ENCODE assay signal across 12 mouse cellular contexts in the genomic region with DNA sequence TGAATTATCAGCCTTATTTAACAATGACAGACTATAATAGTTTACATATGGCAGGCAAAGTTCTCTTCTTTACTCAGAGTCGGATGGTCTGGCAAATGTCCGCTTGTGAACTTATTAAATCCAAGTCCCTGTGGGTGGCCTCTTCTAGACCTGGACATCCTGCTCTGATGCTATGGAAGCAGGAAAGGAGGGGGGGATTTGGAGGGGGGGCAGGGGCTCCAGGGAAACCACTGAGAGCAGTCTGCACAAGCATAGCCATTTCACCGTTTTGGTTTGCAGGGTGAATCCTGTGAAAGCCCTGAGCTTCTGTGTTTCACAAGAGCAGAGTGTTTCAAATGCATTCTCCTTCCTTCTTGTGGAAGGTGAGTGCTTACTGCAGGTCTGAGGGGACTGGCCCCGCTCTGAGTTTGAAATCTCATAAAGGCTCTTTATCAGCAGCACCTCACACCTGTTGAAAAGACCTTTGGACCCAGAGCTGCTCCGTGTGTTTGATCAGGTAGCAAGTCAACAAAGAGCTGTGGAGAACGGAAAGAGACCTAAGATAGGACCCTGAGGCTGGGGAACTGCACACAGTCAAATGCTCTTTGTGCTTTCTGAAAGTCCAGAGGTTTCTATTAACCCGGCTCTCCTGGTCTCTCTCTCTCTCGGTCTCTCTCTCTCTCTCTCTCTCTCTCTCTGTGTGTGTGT. TPM values are rescaled to one million over a fixed set of nuclear protein-coding genes. Genes with fewer than 3 reads are reported as not detected.
DNase-seq lines count a peak whose midpoint lies in the region; ATAC-seq and TF ChIP-seq lines count a peak whose summit lies in the region.
"Had no signal": no experiment of that assay in that cellular context is flagged by ENCODE, and none has a peak within 500 bp of the region (broad histone marks: within the 10 kb centered on the region; RNA-seq: fewer than 3 reads in every experiment).

No protein-coding gene starts in this region.

- no peak overlapping the region for H3K4me3 ChIP-seq in lung, postnatal 0 days (ENCODE audit: low read depth, low read length)
- no peak overlapping the region for H3K4me3 ChIP-seq in liver, embryonic 13.5 days (replicated peaks)
- no peak overlapping the region for H3K4me3 ChIP-seq in midbrain, postnatal 0 days (ENCODE audit: low read depth, low read length)
- H3K4me3 ChIP-seq: erythroblast, embryonic 14.5 days had no signal

- no peaks in the 10 kb centered on the region for H3K9me3 ChIP-seq in lung, postnatal 0 days (ENCODE audit: low read length)
- no peaks in the 10 kb centered on the region for H3K9me3 ChIP-seq in liver, embryonic 13.5 days (replicated peaks)
- no peaks in the 10 kb centered on the region for H3K9me3 ChIP-seq in midbrain, postnatal 0 days (ENCODE audit: low read length)

- peak; percentile 11; the same call in 1 of the 2 replicates for ATAC-seq in lung, postnatal 0 days
- peak; percentile 78 for ATAC-seq in liver, embryonic 13.5 days (ENCODE audit: low read depth)
- ATAC-seq in midbrain, postnatal 0 days (ENCODE audit: low FRiP score), result no peak

- no peak overlapping the region for H3K27ac ChIP-seq in lung, postnatal 0 days (ENCODE audit: low read length)
- peak overlapping the region; percentile 53; the same call in 1 of the 2 replicates for H3K27ac ChIP-seq in liver, embryonic 13.5 days
- H3K27ac ChIP-seq in midbrain, postnatal 0 days (ENCODE audit: low read depth, low read length), result no peak overlapping the region

- 24% methylated on average over 8 of the region's 8 CpGs for WGBS in lung, postnatal 0 days
- WGBS in liver, embryonic 13.5 days (ENCODE audit: insufficient replicate concordance), result 63% methylated on average over 8 of the region's 8 CpGs
- WGBS in midbrain, postnatal 0 days, result 59% methylated on average over 8 of the region's 8 CpGs

- TF ChIP-seq EP300 in lung, postnatal 0 days (IDR thresholded peaks at IDR 0.05), result no peak

- no peak overlapping the region for H3K4me2 ChIP-seq in lung, postnatal 0 days (replicated peaks; ENCODE audit: low read depth, low read length)
- no peak overlapping the region for H3K4me2 ChIP-seq in liver, embryonic 13.5 days
- no peak overlapping the region for H3K4me2 ChIP-seq in midbrain, postnatal 0 days (ENCODE audit: low read depth, low read length, poor library complexity, severe bottlenecking)

- TF ChIP-seq CTCF in lung, postnatal 0 days (IDR thresholded peaks at IDR 0.05), result no peak
- TF ChIP-seq CTCF in midbrain, postnatal 0 days (IDR thresholded peaks at IDR 0.05), result no peak

- H3K27me3 ChIP-seq in lung, postnatal 0 days (replicated peaks; ENCODE audit: insufficient read depth, low read length), result no peaks in the 10 kb centered on the region
- H3K27me3 ChIP-seq in liver, embryonic 13.5 days, result no peaks in the 10 kb centered on the region
- no peaks in the 10 kb centered on the region for H3K27me3 ChIP-seq in midbrain, postnatal 0 days (ENCODE audit: insufficient read depth, low read length)

- H3K4me1 ChIP-seq in lung, postnatal 0 days (ENCODE audit: insufficient read depth, low read depth, low read length), result no peaks in the 10 kb centered on the region
- peaks cover 16% of the 10 kb centered on the region for H3K4me1 ChIP-seq in liver, embryonic 13.5 days (replicated peaks)
- no peaks in the 10 kb centered on the region for H3K4me1 ChIP-seq in midbrain, postnatal 0 days (ENCODE audit: insufficient read depth, low read length)

- H3K36me3 ChIP-seq in lung, postnatal 0 days (ENCODE audit: insufficient read depth, low read length), result no peaks in the 10 kb centered on the region
- peaks cover 11% of the 10 kb centered on the region for H3K36me3 ChIP-seq in liver, embryonic 13.5 days
- no peaks in the 10 kb centered on the region for H3K36me3 ChIP-seq in midbrain, postnatal 0 days (ENCODE audit: insufficient read depth, low read length)

- H3K9ac ChIP-seq in lung, postnatal 0 days (replicated peaks; ENCODE audit: low read depth), result no peak overlapping the region
- H3K9ac ChIP-seq in liver, embryonic 13.5 days, result no peak overlapping the region
- no peak overlapping the region for H3K9ac ChIP-seq in midbrain, postnatal 0 days (replicated peaks; ENCODE audit: low read length, poor library complexity, severe bottlenecking)

- peak; percentile 44 for DNase-seq in embryo, embryonic 10 days (ENCODE audit: low spot score)
- DNase-seq in embryo, embryonic 9.5 days (ENCODE audit: extremely low spot score), result no peak
- DNase-seq in lung, postnatal 0 days (ENCODE audit: low spot score), result peak; percentile 48
- DNase-seq in lung, postnatal 14 days, result no peak
- DNase-seq in liver, embryonic 13.5 days, result no peak
- no peak for DNase-seq in midbrain, postnatal 0 days (ENCODE audit: low spot score)
- no peak for DNase-seq in adipocyte (ENCODE audit: low spot score)
- no peak for DNase-seq in right cerebral cortex, postnatal 25 days
- DNase-seq: cerebellum, adult 2 months; heart, postnatal 10 days; kidney, adult 2 months had no signal

RNA-seq across cellular contexts. Expression of gene Myo10, which starts 40.7 kb away (rescaled TPM):
- 17.3 and 20.2 TPM in 2 replicates for polyA plus RNA-seq in lung, postnatal 0 days (2015; fragmentation: Nextera tagmentation; extraction: Ambion mirVana)
- polyA plus RNA-seq in liver, embryonic 13.5 days (2015; fragmentation: Nextera tagmentation; extraction: Ambion mirVana), result 3.8 and 4.1 TPM in 2 replicates
- 27.2 and 34.7 TPM in 2 replicates for total RNA-seq in midbrain, postnatal 0 days (2014; rRNA removed)
- polyA plus RNA-seq in midbrain, postnatal 0 days (2015; fragmentation: Nextera tagmentation; extraction: Ambion mirVana), result 28.9 and 29.3 TPM in 2 replicates

Comparison
In these comparisons a context has a peak if more than half of its experiments do, and no peak if none do; other contexts are left out.
1. DNase-seq: peak in embryo, embryonic 10 days (single experiment) and lung, postnatal 0 days (single experiment); none in embryo, embryonic 9.5 days (single experiment), lung, postnatal 14 days (single experiment), liver, embryonic 13.5 days (single experiment), midbrain, postnatal 0 days (single experiment), adipocyte (single experiment) and right cerebral cortex, postnatal 25 days (single experiment).